Mouse (Mus musculus) erythroblast, embryonic 14.5 days (primary cell): ENCODE data around the gene Cdkal1.

Experiments
- GATA1 ChIP-seq: IDR thresholded peaks from 2 replicates; pipeline ENCODE4 v1.6.1; 2012; ENCODE audit warnings: low read length, inconsistent platforms, mixed read lengths
- TAL1 ChIP-seq: IDR thresholded peaks from 3 replicates; pipeline ENCODE4 v1.6.1; 2012; ENCODE audit warnings: low read length, inconsistent platforms, mixed read lengths

DNA sequence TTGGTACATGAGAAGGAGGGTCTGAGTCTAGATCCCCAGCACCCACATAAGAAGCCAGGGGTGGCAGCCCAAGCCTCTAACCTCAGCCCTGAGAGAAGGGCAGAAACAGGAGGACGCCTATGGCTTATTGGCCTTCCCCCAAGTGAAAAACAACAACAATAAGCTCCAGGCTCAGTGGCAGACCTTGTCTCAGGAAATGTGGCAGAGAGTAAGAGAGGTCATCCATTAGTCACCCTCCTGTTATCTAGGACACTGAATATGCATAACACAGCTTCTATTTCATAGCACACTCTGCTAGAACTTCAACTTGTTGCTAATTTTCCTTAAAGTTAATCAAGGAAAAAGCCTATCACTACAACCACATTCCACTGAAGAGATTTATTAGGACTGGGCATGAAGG, 154.1 kb downstream of the Cdkal1 start:
- TF ChIP-seq GATA1 (no peak), TAL1 (no peak)
